ENCODE assay signal across 8 mouse cellular contexts in genomic region chr8:126839039-126839711, GRCm38 (mm10).
DNase-seq lines count a peak whose midpoint lies in the region; ATAC-seq and TF ChIP-seq lines count a peak whose summit lies in the region.

No protein-coding gene starts in this region.

- H3K4me3 ChIP-seq in bone marrow macrophage, adult 2 months (ENCODE audit: insufficient read depth, low read length): peak overlapping the region; percentile 4
- H3K4me3 ChIP-seq in gastrocnemius, adult 2 months: peak overlapping the region; percentile 35
- H3K4me3 ChIP-seq in intestine, embryonic 16.5 days (ENCODE audit: low read length): no peak overlapping the region
- no peak overlapping the region for H3K4me3 ChIP-seq in liver, postnatal 0 days (ENCODE audit: low read depth, low read length)

- H3K27me3 ChIP-seq in intestine, embryonic 16.5 days (replicated peaks; ENCODE audit: control insufficient read depth, insufficient read depth, low read length): no peaks in the 10 kb centered on the region
- H3K27me3 ChIP-seq in liver, postnatal 0 days (ENCODE audit: insufficient read depth, low read length): no peaks in the 10 kb centered on the region

- no peak for TF ChIP-seq EP300 in liver, postnatal 0 days (IDR thresholded peaks at IDR 0.05; ENCODE audit: low read depth)

- WGBS in intestine, embryonic 16.5 days: 2% methylated on average over 8 of the region's 8 CpGs
- WGBS in liver, postnatal 0 days (ENCODE audit: insufficient replicate concordance): 20% methylated on average over 8 of the region's 8 CpGs

- H3K4me1 ChIP-seq in bone marrow macrophage, adult 2 months (ENCODE audit: control insufficient read depth, insufficient read depth, low read length): peaks cover 58% of the 10 kb centered on the region
- peaks cover 31% of the 10 kb centered on the region for H3K4me1 ChIP-seq in intestine, embryonic 16.5 days (ENCODE audit: control insufficient read depth, insufficient read depth, low read length)
- peaks cover 51% of the 10 kb centered on the region for H3K4me1 ChIP-seq in liver, postnatal 0 days (ENCODE audit: insufficient read depth)

- no peak for TF ChIP-seq POLR2A in bone marrow macrophage, adult 2 months (IDR thresholded peaks at IDR 0.05; ENCODE audit: borderline replicate concordance, low read depth, low read length)

- TF ChIP-seq CTCF in bone marrow macrophage, adult 2 months (IDR thresholded peaks at IDR 0.05; ENCODE audit: low read depth, low read length): no peak
- no peak for TF ChIP-seq CTCF in gastrocnemius, adult 2 months (IDR thresholded peaks at IDR 0.05)
- no peak for TF ChIP-seq CTCF in liver, postnatal 0 days (IDR thresholded peaks at IDR 0.05; ENCODE audit: low read depth)

- H3K27ac ChIP-seq in bone marrow macrophage, adult 2 months (ENCODE audit: insufficient read depth, low read depth, low read length): peak overlapping the region; percentile 95
- peak overlapping the region; percentile 93 for H3K27ac ChIP-seq in gastrocnemius, adult 2 months
- peak overlapping the region; percentile 87 for H3K27ac ChIP-seq in intestine, embryonic 16.5 days (ENCODE audit: low read length)
- peak overlapping the region; percentile 84 for H3K27ac ChIP-seq in liver, postnatal 0 days (ENCODE audit: low read depth)

- no peaks in the 10 kb centered on the region for H3K9me3 ChIP-seq in intestine, embryonic 16.5 days (ENCODE audit: control insufficient read depth, low read length)
- no peaks in the 10 kb centered on the region for H3K9me3 ChIP-seq in liver, postnatal 0 days (ENCODE audit: low read length)

- peak overlapping the region; percentile 35 for H3K4me2 ChIP-seq in intestine, embryonic 16.5 days (ENCODE audit: low read depth, low read length)
- H3K4me2 ChIP-seq in liver, postnatal 0 days (ENCODE audit: low read depth, low read length): peak overlapping the region; percentile 42

- intact Hi-C loops in gastrocnemius, postnatal 36 days (cut with DNase I): loop anchor here (5.0 to 10.0 kb wide), 2 partner anchors 174 to 242 kb away; no protein-coding TSS in a partner anchor
- intact Hi-C loops in gastrocnemius, adult 2 months (cut with DNase I): loop anchor here (2.0 to 5.0 kb wide), 4 partner anchors 32 to 342 kb away; no protein-coding TSS in a partner anchor

- peak; percentile 58 for ATAC-seq in intestine, embryonic 16.5 days
- ATAC-seq in liver, postnatal 0 days: peak; percentile 79

- no peaks in the 10 kb centered on the region for H3K36me3 ChIP-seq in intestine, embryonic 16.5 days (ENCODE audit: control insufficient read depth, insufficient read depth, low read length)
- no peaks in the 10 kb centered on the region for H3K36me3 ChIP-seq in liver, postnatal 0 days (replicated peaks; ENCODE audit: insufficient read depth, low read length)

- peak; percentile 61 for DNase-seq in gastrocnemius, adult 18-20 months (ENCODE audit: low spot score)
- DNase-seq in gastrocnemius, postnatal 36 days: no peak
- DNase-seq in gastrocnemius, adult 2 months: peak; percentile 65
- peak; percentile 69 for DNase-seq in liver, postnatal 0 days
- DNase-seq in retina, embryonic 14.5 days (ENCODE audit: low spot score): peak; percentile 79
- no peak for DNase-seq in layer of hippocampus, adult 9-10 months (ENCODE audit: low spot score)

- H3K9ac ChIP-seq in intestine, embryonic 16.5 days (ENCODE audit: low read depth, low read length): peak overlapping the region; percentile 56
- H3K9ac ChIP-seq in liver, postnatal 0 days (replicated peaks): peak overlapping the region; percentile 46

Comparison
In these comparisons a context has a peak if more than half of its experiments do, and no peak if none do; other contexts are left out.
1. DNase-seq: peak in gastrocnemius, adult 18-20 months (single experiment), gastrocnemius, adult 2 months (single experiment), liver, postnatal 0 days (single experiment) and retina, embryonic 14.5 days (single experiment); none in gastrocnemius, postnatal 36 days (0 of 2) and layer of hippocampus, adult 9-10 months (single experiment).
2. H3K4me3 ChIP-seq: peak in bone marrow macrophage, adult 2 months (single experiment) and gastrocnemius, adult 2 months (single experiment); none in intestine, embryonic 16.5 days (single experiment) and liver, postnatal 0 days (single experiment).
3. Peak in every context shown above with its lines, with median percentiles within 50 percentile points of each other: H3K27ac ChIP-seq.